ENCODE assay signal across 13 mouse cellular contexts in the genomic region with DNA sequence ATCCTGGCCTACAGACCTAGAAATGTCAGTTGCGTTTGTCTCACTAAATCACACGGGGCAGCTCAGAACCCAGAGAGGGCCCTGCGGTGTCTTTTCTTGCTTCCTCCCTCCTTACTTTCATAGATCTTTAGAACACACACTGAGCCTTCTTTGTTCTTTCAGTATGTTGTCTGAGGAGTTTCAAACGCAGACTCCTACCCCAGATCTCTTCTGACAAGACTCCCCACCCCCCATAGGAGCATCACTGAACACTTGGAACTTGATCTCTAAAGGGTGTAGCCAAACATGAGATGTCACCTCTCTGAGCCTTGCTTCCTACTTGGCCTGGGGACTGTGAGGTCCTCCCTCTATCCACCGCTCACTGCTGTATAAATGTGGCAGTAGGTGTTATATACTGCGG.
A peak's percentile ranks its signal among the peaks of the same experiment; 100 is the strongest.
DNase-seq lines count a peak whose midpoint lies in the region; ATAC-seq and TF ChIP-seq lines count a peak whose summit lies in the region.
"Had no signal": no experiment of that assay in that cellular context is flagged by ENCODE, and none has a peak within 500 bp of the region (broad histone marks: within the 10 kb centered on the region; RNA-seq: fewer than 3 reads in every experiment).

No protein-coding gene starts in this region.

- H3K27ac ChIP-seq in layer of hippocampus, adult 2 months: peak overlapping the region; percentile 77

- no peak overlapping the region for H3K4me3 ChIP-seq in layer of hippocampus, adult 2 months

- ATAC-seq in activated CD4-positive, CD25-positive, alpha-beta regulatory T cell, adult 4 months: peak; percentile 26
- ATAC-seq: intestine, embryonic 16.5 days had no signal

- DNase-seq in layer of hippocampus, adult 2 months (ENCODE audit: low spot score in 2 of 2): no peak
- no peak for DNase-seq in layer of hippocampus, postnatal 36 days
- DNase-seq in CD4-positive, CD25-positive, alpha-beta regulatory T cell, adult 2 months (ENCODE audit: low read depth, low spot score): peak; percentile 73
- peak; percentile 81 for DNase-seq in induced T-regulatory cell, adult 2 months (ENCODE audit: low read depth)
- DNase-seq in embryo, embryonic 11 days: no peak
- DNase-seq in gastrocnemius, adult 8-10 months (ENCODE audit: low spot score in 2 of 2): no peak
- DNase-seq: adrenal gland, postnatal 10 days; heart, postnatal 14 days; kidney, postnatal 14 days; lung, adult 18-20 months; right cerebral cortex, adult 18-20 months had no signal

- no peak for TF ChIP-seq CTCF in layer of hippocampus, adult 2 months (conservative IDR thresholded peaks at IDR 0.05)

Comparison
In these comparisons a context has a peak if more than half of its experiments do, and no peak if none do; other contexts are left out.
1. DNase-seq: peak in CD4-positive, CD25-positive, alpha-beta regulatory T cell, adult 2 months (single experiment) and induced T-regulatory cell, adult 2 months (single experiment); none in layer of hippocampus, adult 2 months (0 of 2), layer of hippocampus, postnatal 36 days (0 of 2), embryo, embryonic 11 days (single experiment) and gastrocnemius, adult 8-10 months (0 of 2).